ENCODE assay signal across 7 mouse cellular contexts in genomic region chr9:41474244-41474944, GRCm38 (mm10).
DNase-seq lines count a peak whose midpoint lies in the region; ATAC-seq and TF ChIP-seq lines count a peak whose summit lies in the region.

No protein-coding gene starts in this region.

- H3K9ac ChIP-seq in intestine, embryonic 15.5 days = no peak overlapping the region
- 0 out of 2 replicates have a peak overlapping the region, but pooled peaks have one; percentile 4 for H3K9ac ChIP-seq in midbrain, embryonic 13.5 days (replicated peaks)

- peak; percentile 81 for ATAC-seq in intestine, embryonic 15.5 days
- ATAC-seq in midbrain, embryonic 13.5 days = peak; percentile 93

- peak; percentile 88 for DNase-seq in adrenal gland, adult 18-20 months (ENCODE audit: low spot score in 2 of 2)
- DNase-seq in gastrocnemius, postnatal 36 days = peak; percentile 90 to 93
- peak; percentile 87 to 94 for DNase-seq in left cerebral cortex, postnatal 14 days (ENCODE audit: low spot score in 2 of 2)
- peak; percentile 32 to 72 for DNase-seq in spleen, postnatal 10 days (ENCODE audit: low spot score in 2 of 2)

- peak overlapping the region; percentile 72 for H3K27ac ChIP-seq in cortical plate, adult 2 months (ENCODE audit: insufficient read depth, low read length)
- peak overlapping the region; percentile 13; the same call in 1 of the 2 replicates for H3K27ac ChIP-seq in intestine, embryonic 15.5 days
- H3K27ac ChIP-seq in midbrain, embryonic 13.5 days = peak overlapping the region; percentile 68

- H3K4me2 ChIP-seq in intestine, embryonic 15.5 days (replicated peaks) = peak overlapping the region; percentile 45; the same call in 1 of the 2 replicates
- peak overlapping the region; percentile 39 for H3K4me2 ChIP-seq in midbrain, embryonic 13.5 days (replicated peaks)

- H3K36me3 ChIP-seq in intestine, embryonic 15.5 days = no peaks in the 10 kb centered on the region
- H3K36me3 ChIP-seq in midbrain, embryonic 13.5 days = no peaks in the 10 kb centered on the region

- peak; percentile 87 for TF ChIP-seq CTCF in cortical plate, adult 2 months (IDR thresholded peaks at IDR 0.05; ENCODE audit: extremely low read depth, insufficient read depth, low read length)

- peak; percentile 25; the same call in 1 of the 2 replicates for TF ChIP-seq POLR2A in cortical plate, adult 2 months (IDR thresholded peaks at IDR 0.05; ENCODE audit: extremely low read depth, insufficient read depth, low read length)

- no peaks in the 10 kb centered on the region for H3K9me3 ChIP-seq in intestine, embryonic 15.5 days
- H3K9me3 ChIP-seq in midbrain, embryonic 13.5 days = no peaks in the 10 kb centered on the region

- H3K4me1 ChIP-seq in cortical plate, adult 2 months (ENCODE audit: control insufficient read depth, insufficient read depth, low read length) = peaks cover 2% of the 10 kb centered on the region; the same call in 1 of the 2 replicates
- peaks cover 6% of the 10 kb centered on the region for H3K4me1 ChIP-seq in intestine, embryonic 15.5 days (replicated peaks)
- peaks cover 28% of the 10 kb centered on the region for H3K4me1 ChIP-seq in midbrain, embryonic 13.5 days (replicated peaks)

- peak overlapping the region; percentile 9; the same call in 1 of the 2 replicates for H3K4me3 ChIP-seq in cortical plate, adult 2 months (ENCODE audit: insufficient read depth, low read length)
- no peak overlapping the region for H3K4me3 ChIP-seq in intestine, embryonic 15.5 days (replicated peaks)
- H3K4me3 ChIP-seq in midbrain, embryonic 13.5 days (replicated peaks) = peak overlapping the region; percentile 17

- intact Hi-C loops in gastrocnemius, postnatal 36 days (cut with DNase I) = loop anchor here (2.0 to 10.0 kb wide), 3 partner anchors 103 to 476 kb away; no protein-coding TSS in a partner anchor
- intact Hi-C loops in left cerebral cortex, postnatal 14 days (cut with DNase I) = loop anchor here (2.0 kb wide), 2 partner anchors 104 to 476 kb away; no protein-coding TSS in a partner anchor

- WGBS in intestine, embryonic 15.5 days = 43% methylated on average over 11 of the region's 11 CpGs
- 35% methylated on average over 11 of the region's 11 CpGs for WGBS in midbrain, embryonic 13.5 days

- H3K27me3 ChIP-seq in intestine, embryonic 15.5 days (replicated peaks) = no peaks in the 10 kb centered on the region
- H3K27me3 ChIP-seq in midbrain, embryonic 13.5 days = no peaks in the 10 kb centered on the region

Comparison
In these comparisons a context has a peak if more than half of its experiments do, and no peak if none do; other contexts are left out.
1. H3K27ac ChIP-seq: peak in every context shown above with its lines; median percentile 72 in cortical plate, adult 2 months; 68 in midbrain, embryonic 13.5 days; 13 in intestine, embryonic 15.5 days.